Mouse (Mus musculus): Measurements from ENCODE around the gene Grin2b. TPM values are rescaled to one million over a fixed set of nuclear protein-coding genes. Genes with fewer than 3 reads are reported as not detected.
A peak's percentile ranks its signal among the peaks of the same experiment; 100 is the strongest.

Gene Grin2b
- polyA plus RNA-seq, 1 experiment from 2014 or later, result 1.2 TPM

DNA sequence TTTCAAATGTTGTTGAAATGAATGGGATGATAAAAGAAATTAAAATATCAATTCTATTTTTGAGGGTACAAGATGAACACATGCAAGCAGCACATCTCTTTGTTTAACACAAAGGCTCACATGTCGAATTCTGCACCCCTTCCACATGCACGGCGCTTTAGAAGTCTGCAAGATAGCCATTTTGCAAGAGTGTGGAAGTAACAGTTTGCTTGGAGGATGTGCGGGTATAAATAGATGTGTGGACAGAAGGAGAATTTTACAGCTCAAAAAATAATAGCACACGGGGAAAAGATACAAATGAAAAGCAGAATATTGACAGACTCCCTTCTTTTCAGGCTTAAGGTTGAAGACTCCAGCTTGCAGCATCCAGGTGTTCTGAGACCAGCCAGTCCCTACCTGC lies 2.9 kb downstream of the Grin2b start:
- no peak overlapping the region for H3K9ac ChIP-seq (ENCODE audit: low read length)
- ATAC-seq (ENCODE audit: low FRiP score), result no peak
- H3K27ac ChIP-seq (ENCODE audit: low read depth, low read length), result no peak overlapping the region
- WGBS, result 76% methylated on average over 5 of the region's 5 CpGs
- H3K4me2 ChIP-seq, result no peak overlapping the region
- peaks cover 6% of the 10 kb centered on the region; the same call in 1 of the 2 replicates for H3K4me1 ChIP-seq (ENCODE audit: control insufficient read depth, insufficient read depth, low read length)
- H3K36me3 ChIP-seq (ENCODE audit: control insufficient read depth, insufficient read depth, low read length), result no peaks in the 10 kb centered on the region
- H3K9me3 ChIP-seq (ENCODE audit: control insufficient read depth, low read length), result no peaks in the 10 kb centered on the region
- peaks cover 16% of the 10 kb centered on the region for H3K27me3 ChIP-seq (ENCODE audit: control insufficient read depth, insufficient read depth, low read length)
- H3K4me3 ChIP-seq (ENCODE audit: low read depth, low read length), result no peak overlapping the region
- DNase-seq (ENCODE audit: low spot score, missing footprints), result no peak

DNA sequence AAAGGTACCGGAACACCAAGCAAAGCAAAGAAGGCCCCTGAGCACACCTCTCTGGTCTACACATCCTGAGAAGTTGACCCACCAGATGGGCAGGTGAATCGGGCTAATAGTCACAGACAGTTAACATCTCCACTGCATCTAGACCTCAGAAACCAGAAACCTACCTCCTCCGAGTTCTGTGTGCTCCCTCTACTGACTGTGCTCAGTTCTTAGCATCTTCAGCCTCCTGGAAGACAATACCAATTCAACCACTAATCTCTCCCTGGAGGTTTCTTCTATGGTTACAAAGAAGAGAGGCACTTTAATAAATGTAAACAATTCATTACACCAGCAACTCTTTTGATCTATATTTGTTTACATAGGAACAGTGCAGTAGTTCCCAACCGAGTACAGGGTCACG lies 6.0 kb downstream of the Grin2b start:
- Histone ChIP-seq H3K9me3 (ENCODE audit: control insufficient read depth, low read length) (no peaks in the 10 kb centered on the region), H3K4me2 (no peak overlapping the region), H3K27me3 (ENCODE audit: control insufficient read depth, insufficient read depth, low read length) (peaks cover 15% of the 10 kb centered on the region), H3K27ac (ENCODE audit: low read depth, low read length) (no peak overlapping the region), H3K9ac (ENCODE audit: low read length) (no peak overlapping the region), H3K4me1 (ENCODE audit: control insufficient read depth, insufficient read depth, low read length) (peaks cover 4% of the 10 kb centered on the region; the same call in 1 of the 2 replicates), H3K36me3 (ENCODE audit: control insufficient read depth, insufficient read depth, low read length) (no peaks in the 10 kb centered on the region), H3K4me3 (ENCODE audit: low read depth, low read length) (no peak overlapping the region)
- ATAC-seq (ENCODE audit: low FRiP score) (no peak), DNase-seq (ENCODE audit: low spot score, missing footprints) (no peak)
- 81% methylated on average over 5 of the region's 5 CpGs for WGBS

DNA sequence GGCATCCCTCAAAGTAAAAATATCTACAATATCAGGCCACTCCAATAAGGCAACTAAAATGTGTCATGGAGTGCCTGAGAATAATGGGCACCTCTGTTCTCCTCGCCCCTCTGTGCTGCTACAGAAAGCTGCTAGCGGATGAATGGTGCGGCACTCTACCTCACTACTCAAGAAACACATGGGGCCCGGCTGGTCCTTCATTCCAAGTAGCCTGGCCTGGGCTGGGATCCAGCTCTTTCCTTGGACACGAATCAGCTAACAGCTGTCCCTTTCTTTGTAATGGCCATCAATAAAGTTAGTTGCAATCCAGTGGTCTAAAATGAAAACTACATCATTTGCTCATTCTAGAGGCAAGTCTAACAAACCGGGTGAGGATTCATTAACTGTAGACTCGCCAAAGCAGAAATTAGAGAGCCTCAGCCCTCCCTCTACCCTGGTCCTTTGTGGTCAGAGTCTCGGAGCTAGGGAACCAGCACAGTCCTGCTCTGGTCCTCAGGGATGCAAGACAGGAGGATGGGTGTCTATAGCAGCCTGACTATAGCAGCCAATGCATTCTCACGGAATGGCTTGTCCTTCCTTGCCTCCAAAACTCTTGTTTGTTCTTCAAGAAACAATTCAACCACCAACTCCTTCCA lies 7.8 kb downstream of the Grin2b start:
- no peak overlapping the region for H3K4me3 ChIP-seq (ENCODE audit: low read depth, low read length)
- H3K9me3 ChIP-seq (ENCODE audit: control insufficient read depth, low read length), result no peaks in the 10 kb centered on the region
- H3K4me1 ChIP-seq (ENCODE audit: control insufficient read depth, insufficient read depth, low read length), result no peaks in the 10 kb centered on the region
- ATAC-seq (ENCODE audit: low FRiP score), result no peak
- no peak overlapping the region for H3K9ac ChIP-seq (ENCODE audit: low read length)
- H3K4me2 ChIP-seq, result no peak overlapping the region
- H3K36me3 ChIP-seq (ENCODE audit: control insufficient read depth, insufficient read depth, low read length), result no peaks in the 10 kb centered on the region
- no peak for DNase-seq (ENCODE audit: low spot score, missing footprints)
- no peak overlapping the region for H3K27ac ChIP-seq (ENCODE audit: low read depth, low read length)
- H3K27me3 ChIP-seq (ENCODE audit: control insufficient read depth, insufficient read depth, low read length), result peaks cover 1% of the 10 kb centered on the region
- 87% methylated on average over 9 of the region's 9 CpGs for WGBS

DNA sequence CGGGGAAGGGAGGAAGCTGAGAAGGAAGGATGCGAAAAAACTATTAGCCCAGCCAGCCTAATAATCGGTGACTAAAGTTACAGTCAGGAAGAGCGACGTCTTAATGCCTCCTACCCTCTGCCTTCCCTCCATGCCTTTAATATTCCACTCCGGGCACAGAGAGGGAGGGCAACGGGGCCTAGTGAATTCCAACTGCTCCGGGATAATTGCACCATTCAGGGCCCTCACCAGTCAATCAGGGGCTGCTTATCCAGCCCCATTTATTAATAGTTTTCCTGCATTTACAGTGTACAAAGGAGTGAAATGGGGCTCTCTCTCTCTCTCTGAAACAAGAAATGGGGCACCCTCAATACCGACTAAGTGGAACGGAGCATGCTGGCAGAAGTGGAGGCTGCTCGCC lies 11.2 kb downstream of the Grin2b start:
- Histone ChIP-seq H3K9me3 (ENCODE audit: control insufficient read depth, low read length) (no peaks in the 10 kb centered on the region), H3K27me3 (ENCODE audit: control insufficient read depth, insufficient read depth, low read length) (no peaks in the 10 kb centered on the region), H3K9ac (ENCODE audit: low read length) (no peak overlapping the region), H3K4me3 (ENCODE audit: low read depth, low read length) (no peak overlapping the region), H3K36me3 (ENCODE audit: control insufficient read depth, insufficient read depth, low read length) (no peaks in the 10 kb centered on the region), H3K4me2 (no peak overlapping the region), H3K4me1 (ENCODE audit: control insufficient read depth, insufficient read depth, low read length) (no peaks in the 10 kb centered on the region), H3K27ac (ENCODE audit: low read depth, low read length) (no peak overlapping the region)
- DNase-seq (ENCODE audit: low spot score, missing footprints), result no peak
- WGBS, result 82% methylated on average over 11 of the region's 11 CpGs
- ATAC-seq (ENCODE audit: low FRiP score), result no peak

DNA sequence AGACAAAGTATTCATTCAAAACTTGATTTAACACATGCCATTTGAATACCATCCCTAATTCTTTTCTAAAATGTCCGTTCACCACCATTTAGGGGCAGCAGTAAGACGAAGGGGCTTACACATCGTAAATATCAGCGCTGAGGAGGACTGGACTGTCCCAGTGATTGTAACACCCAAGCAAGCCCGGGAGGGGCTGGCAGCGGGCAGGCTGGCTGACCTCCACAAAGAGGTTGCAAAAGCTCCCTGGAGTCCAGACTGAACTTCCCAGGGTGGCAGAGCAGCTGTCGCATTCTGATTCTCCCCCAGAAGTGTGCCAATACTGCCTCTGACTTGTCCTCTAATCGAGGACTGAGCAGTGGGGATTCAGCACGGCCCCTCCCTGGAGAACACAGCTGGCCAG lies 19.9 kb downstream of the Grin2b start:
- DNase-seq (ENCODE audit: low spot score, missing footprints), result no peak
- H3K4me1 ChIP-seq (ENCODE audit: control insufficient read depth, insufficient read depth, low read length), result peaks cover 2% of the 10 kb centered on the region; the same call in 1 of the 2 replicates
- no peak for ATAC-seq (ENCODE audit: low FRiP score)
- no peak overlapping the region for H3K4me3 ChIP-seq (ENCODE audit: low read depth, low read length)
- H3K9ac ChIP-seq (ENCODE audit: low read length), result no peak overlapping the region
- H3K27me3 ChIP-seq (ENCODE audit: control insufficient read depth, insufficient read depth, low read length), result no peaks in the 10 kb centered on the region
- H3K36me3 ChIP-seq (ENCODE audit: control insufficient read depth, insufficient read depth, low read length), result no peaks in the 10 kb centered on the region
- no peak overlapping the region for H3K27ac ChIP-seq (ENCODE audit: low read depth, low read length)
- H3K9me3 ChIP-seq (ENCODE audit: control insufficient read depth, low read length), result no peaks in the 10 kb centered on the region
- no peak overlapping the region for H3K4me2 ChIP-seq
- WGBS, result 73% methylated on average over 9 of the region's 9 CpGs

DNA sequence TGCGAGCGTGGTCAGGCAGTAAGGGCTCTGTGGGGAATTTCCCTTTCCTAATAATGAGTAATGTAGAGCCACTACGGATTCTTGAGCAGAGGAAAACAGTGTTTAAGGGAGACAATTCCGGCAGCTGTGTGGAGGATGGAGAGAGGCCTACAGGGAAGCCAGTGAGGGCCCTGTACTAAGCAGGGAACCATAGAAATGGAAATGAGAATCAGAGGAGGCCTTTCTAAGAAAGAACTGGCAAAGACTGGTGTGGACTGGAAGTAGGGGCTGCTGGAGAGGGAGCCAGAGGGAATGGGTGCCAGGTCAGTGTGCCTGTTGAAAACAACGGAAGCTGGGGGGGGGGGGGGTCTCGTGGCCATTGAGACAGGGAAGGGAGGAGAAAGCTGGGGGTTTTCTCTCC lies 23.2 kb downstream of the Grin2b start:
- ATAC-seq (ENCODE audit: low FRiP score) (peak; percentile 55; the same call in 1 of the 2 replicates), DNase-seq (ENCODE audit: low spot score, missing footprints) (no peak)
- Histone ChIP-seq H3K4me2 (no peak overlapping the region), H3K9me3 (ENCODE audit: control insufficient read depth, low read length) (no peaks in the 10 kb centered on the region), H3K9ac (ENCODE audit: low read length) (no peak overlapping the region), H3K4me3 (ENCODE audit: low read depth, low read length) (no peak overlapping the region), H3K36me3 (ENCODE audit: control insufficient read depth, insufficient read depth, low read length) (no peaks in the 10 kb centered on the region), H3K4me1 (ENCODE audit: control insufficient read depth, insufficient read depth, low read length) (peaks cover 2% of the 10 kb centered on the region; the same call in 1 of the 2 replicates), H3K27ac (ENCODE audit: low read depth, low read length) (no peak overlapping the region), H3K27me3 (ENCODE audit: control insufficient read depth, insufficient read depth, low read length) (no peaks in the 10 kb centered on the region)
- WGBS, result 37% methylated on average over 5 of the region's 6 CpGs

DNA sequence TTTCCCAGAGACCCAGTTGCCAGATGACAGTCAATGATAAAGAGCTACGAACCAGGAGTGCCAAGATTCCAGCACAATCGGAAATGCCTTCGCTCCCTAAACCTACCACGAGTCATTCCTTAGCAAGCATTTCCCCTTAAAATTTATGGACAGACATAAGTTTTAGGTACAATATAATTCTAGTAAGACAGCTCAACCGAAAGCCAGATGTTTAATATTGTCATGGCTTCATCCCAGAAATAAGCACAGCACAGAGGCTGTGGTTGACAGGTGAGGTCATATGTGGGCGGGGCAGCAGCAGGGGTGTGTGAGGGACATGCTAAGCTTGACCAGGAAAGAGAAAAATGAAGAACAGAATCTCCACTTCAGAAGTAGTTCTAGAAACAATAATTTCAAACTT lies 33.3 kb downstream of the Grin2b start:
- Histone ChIP-seq H3K4me1 (ENCODE audit: control insufficient read depth, insufficient read depth, low read length) (no peaks in the 10 kb centered on the region), H3K27me3 (ENCODE audit: control insufficient read depth, insufficient read depth, low read length) (no peaks in the 10 kb centered on the region), H3K9me3 (ENCODE audit: control insufficient read depth, low read length) (no peaks in the 10 kb centered on the region), H3K4me3 (ENCODE audit: low read depth, low read length) (no peak overlapping the region), H3K27ac (ENCODE audit: low read depth, low read length) (no peak overlapping the region), H3K4me2 (no peak overlapping the region), H3K36me3 (ENCODE audit: control insufficient read depth, insufficient read depth, low read length) (no peaks in the 10 kb centered on the region), H3K9ac (ENCODE audit: low read length) (no peak overlapping the region)
- no peak for DNase-seq (ENCODE audit: low spot score, missing footprints)
- 94% methylated on average over 6 of the region's 6 CpGs for WGBS
- no peak for ATAC-seq (ENCODE audit: low FRiP score)

DNA sequence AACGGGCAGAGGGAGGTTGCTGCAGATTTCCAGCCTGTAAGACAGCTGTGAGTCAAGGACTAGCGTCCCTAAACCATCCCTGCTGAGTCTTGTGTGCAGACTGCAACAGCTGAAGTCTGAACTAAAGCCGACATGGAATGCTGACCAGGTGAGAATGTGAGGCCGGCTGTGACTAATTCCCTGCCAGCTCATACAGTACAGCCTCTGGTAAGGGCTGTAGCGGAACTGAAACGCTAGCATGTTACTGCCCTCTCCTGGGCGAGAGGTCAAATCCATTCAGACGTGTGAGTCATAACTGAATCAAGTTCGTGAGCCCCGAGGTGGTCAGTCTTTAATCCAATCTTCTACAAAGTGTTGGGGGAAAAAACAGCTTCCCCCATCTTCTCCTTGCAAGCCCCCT lies 42.9 kb downstream of the Grin2b start:
- H3K4me1 ChIP-seq (ENCODE audit: control insufficient read depth, insufficient read depth, low read length), result no peaks in the 10 kb centered on the region
- H3K4me3 ChIP-seq (ENCODE audit: low read depth, low read length), result no peak overlapping the region
- no peaks in the 10 kb centered on the region for H3K9me3 ChIP-seq (ENCODE audit: control insufficient read depth, low read length)
- no peak overlapping the region for H3K4me2 ChIP-seq
- H3K27ac ChIP-seq (ENCODE audit: low read depth, low read length), result no peak overlapping the region
- ATAC-seq (ENCODE audit: low FRiP score) (0 out of 2 replicates have a peak, but pooled peaks have one; percentile 62), DNase-seq (ENCODE audit: low spot score, missing footprints) (no peak)
- H3K27me3 ChIP-seq (ENCODE audit: control insufficient read depth, insufficient read depth, low read length), result no peaks in the 10 kb centered on the region
- WGBS, result 28% methylated on average over 10 of the region's 10 CpGs
- no peaks in the 10 kb centered on the region for H3K36me3 ChIP-seq (ENCODE audit: control insufficient read depth, insufficient read depth, low read length)
- no peak overlapping the region for H3K9ac ChIP-seq (ENCODE audit: low read length)

DNA sequence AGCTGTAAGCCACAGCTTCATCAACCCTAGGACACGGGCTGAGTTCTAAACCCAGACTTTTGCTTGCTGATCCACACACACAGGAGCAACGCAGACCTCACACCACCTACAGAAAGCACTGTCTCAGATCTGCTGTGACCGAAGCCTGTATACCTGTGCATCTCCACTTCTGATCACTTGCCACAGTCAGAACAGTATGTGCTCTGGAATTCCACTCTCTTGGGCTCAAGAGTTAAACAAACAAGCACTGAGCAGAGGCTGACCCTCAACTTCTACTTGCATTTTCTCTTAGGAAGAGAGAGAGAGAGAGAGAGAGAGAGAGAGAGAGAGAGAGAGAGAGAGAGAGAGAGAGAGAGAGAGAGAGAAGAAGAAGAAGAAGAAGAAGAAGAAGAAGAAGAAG lies 50.7 kb downstream of the Grin2b start:
- no peak overlapping the region for H3K4me2 ChIP-seq
- no peak for ATAC-seq (ENCODE audit: low FRiP score)
- no peak overlapping the region for H3K9ac ChIP-seq (ENCODE audit: low read length)
- DNase-seq (ENCODE audit: low spot score, missing footprints), result no peak
- H3K9me3 ChIP-seq (ENCODE audit: control insufficient read depth, low read length), result no peaks in the 10 kb centered on the region
- no peak overlapping the region for H3K27ac ChIP-seq (ENCODE audit: low read depth, low read length)
- no peaks in the 10 kb centered on the region for H3K27me3 ChIP-seq (ENCODE audit: control insufficient read depth, insufficient read depth, low read length)
- no peaks in the 10 kb centered on the region for H3K36me3 ChIP-seq (ENCODE audit: control insufficient read depth, insufficient read depth, low read length)
- H3K4me3 ChIP-seq (ENCODE audit: low read depth, low read length), result no peak overlapping the region
- 91% methylated on average over 3 of the region's 3 CpGs for WGBS
- H3K4me1 ChIP-seq (ENCODE audit: control insufficient read depth, insufficient read depth, low read length), result no peaks in the 10 kb centered on the region

All from midbrain, embryonic 11.5 days (tissue).